Mouse (Mus musculus) spleen, adult 10 weeks (tissue): Measurements from ENCODE around the gene Il9r. TPM values are rescaled to one million over a fixed set of nuclear protein-coding genes. Genes with fewer than 3 reads are reported as not detected.

Experiments
- polyA plus RNA-seq: library from polyadenylated mRNA; stranded (reverse); fragments of 350-450 nt; fragmentation: Illumina TruSeq; extraction: RNeasy Lipid Tissue Mini Kit (QIAGEN cat#74804); gene quantifications from one replicate; pipeline ENCODE4 v1.2.3, GENCODE M21; 2015; ENCODE audit warnings: low replicate concordance; ENCODE audit not compliant: insufficient read depth

Gene Il9r
- polyA plus RNA-seq: 46.0 TPM

GRCm38 (mm10) chr11:32200075-32200601, at the start of gene Il9r:
Gene Il9r, minus strand, starts transcription at chr11:32200279.

GRCm38 (mm10) chr11:32226124-32226871, 26.2 kb upstream of the Il9r start, which contains the start of gene Mpg:
Gene Mpg, plus strand, starts transcription at chr11:32226505.

GRCm38 (mm10) chr11:32221951-32222409, 21.9 kb upstream of the Il9r start, which contains the start of gene Rhbdf1:
Gene Rhbdf1, minus strand, starts transcription at chr11:32222300.

GRCm38 (mm10) chr11:32205058-32205873, 5.2 kb upstream of the Il9r start, which contains the start of gene Snrnp25:
Gene Snrnp25, plus strand, starts transcription at chr11:32205415.

Other genes starting within 250 kb of the Il9r start
- gene 4930524B15Rik, start 234.7 kb downstream of the Il9r start, polyA plus RNA-seq: not detected
- gene Nsg2, start 199.8 kb downstream of the Il9r start, polyA plus RNA-seq: 40.4 TPM
- gene Snrnp25, start 5.1 kb upstream of the Il9r start, polyA plus RNA-seq: 19.0 TPM
- 2.0 TPM for gene Rhbdf1, start 22.0 kb upstream of the Il9r start, polyA plus RNA-seq
- 21.2 TPM for gene Mpg, start 26.2 kb upstream of the Il9r start, polyA plus RNA-seq
- gene Nprl3, start 67.4 kb upstream of the Il9r start, polyA plus RNA-seq: 33.4 TPM
- not detected for gene Hba-x, start 76.1 kb upstream of the Il9r start, polyA plus RNA-seq
- gene Hba-a1, start 83.2 kb upstream of the Il9r start, polyA plus RNA-seq: 27,699 TPM
- 6.8 TPM for gene Hbq1b, start 86.7 kb upstream of the Il9r start, polyA plus RNA-seq
- 4,687 TPM for gene Hba-a2, start 96.2 kb upstream of the Il9r start, polyA plus RNA-seq
- gene Hbq1a, start 99.8 kb upstream of the Il9r start, polyA plus RNA-seq: 1.8 TPM
- gene Sh3pxd2b, start 147.5 kb upstream of the Il9r start, polyA plus RNA-seq: 5.4 TPM